Mouse (Mus musculus): ENCODE data around the gene Armc9. TPM values are rescaled to one million over a fixed set of nuclear protein-coding genes. Genes with fewer than 3 reads are reported as not detected.

Gene Armc9
- polyA plus RNA-seq, 1 experiment = 24.9 TPM

GRCm38 (mm10) chr1:86302532-86302931 lies 148.0 kb downstream of the Armc9 start, which contains the start of gene B3gnt7:
TSS of gene B3gnt7 (plus strand) at chr1:86302832.
- WGBS = 61% methylated on average over 6 of the region's 6 CpGs
- H3K27me3 ChIP-seq (ENCODE audit: control insufficient read depth, insufficient read depth, low read length) = no peaks in the 10 kb centered on the region
- no peak within 1 kb of the TSS for H3K27ac ChIP-seq (ENCODE audit: insufficient read depth, low read length)
- no peak for DNase-seq
- TF ChIP-seq CTCF (IDR thresholded peaks at IDR 0.05; ENCODE audit: borderline replicate concordance, insufficient read depth, low read depth, low read length) = no peak
- no peak for TF ChIP-seq POLR2A (IDR thresholded peaks at IDR 0.05; ENCODE audit: borderline replicate concordance, insufficient read depth, low read length)
- H3K4me3 ChIP-seq (replicated peaks; ENCODE audit: insufficient read depth, low read depth, low read length) = peak within 1 kb of the TSS; percentile 52
- 0 out of 2 replicates have a peak, but pooled peaks cover 4% of the 10 kb centered on the region for H3K4me1 ChIP-seq (ENCODE audit: control insufficient read depth, insufficient read depth, low read length)

GRCm38 (mm10) chr1:86303063-86303872 lies 148.7 kb downstream of the Armc9 start:
- WGBS = under 1% methylated on average over 65 of the region's 65 CpGs
- TF ChIP-seq CTCF (IDR thresholded peaks at IDR 0.05; ENCODE audit: borderline replicate concordance, insufficient read depth, low read depth, low read length) (no peak), POLR2A (IDR thresholded peaks at IDR 0.05; ENCODE audit: borderline replicate concordance, insufficient read depth, low read length) (no peak)
- H3K27ac ChIP-seq (ENCODE audit: insufficient read depth, low read length) = no peak overlapping the region

GRCm38 (mm10) chr1:86303873-86304250 lies 149.3 kb downstream of the Armc9 start:
- Histone ChIP-seq H3K4me3 (replicated peaks; ENCODE audit: insufficient read depth, low read depth, low read length) (peak overlapping the region; percentile 52), H3K27ac (ENCODE audit: insufficient read depth, low read length) (no peak overlapping the region), H3K4me1 (ENCODE audit: control insufficient read depth, insufficient read depth, low read length) (0 out of 2 replicates have a peak, but pooled peaks cover 4% of the 10 kb centered on the region), H3K27me3 (ENCODE audit: control insufficient read depth, insufficient read depth, low read length) (no peaks in the 10 kb centered on the region)
- DNase-seq = no peak
- no peak for TF ChIP-seq CTCF (IDR thresholded peaks at IDR 0.05; ENCODE audit: borderline replicate concordance, insufficient read depth, low read depth, low read length)
- no peak for TF ChIP-seq POLR2A (IDR thresholded peaks at IDR 0.05; ENCODE audit: borderline replicate concordance, insufficient read depth, low read length)
- 8% methylated on average over 16 of the region's 16 CpGs for WGBS

More at GRCm38 (mm10) chr1:86303063-86303872, 148.7 kb downstream of the Armc9 start:
- DNase-seq = peak; percentile 18 to 37
- Histone ChIP-seq H3K4me1 (ENCODE audit: control insufficient read depth, insufficient read depth, low read length) (0 out of 2 replicates have a peak, but pooled peaks cover 4% of the 10 kb centered on the region), H3K4me3 (replicated peaks; ENCODE audit: insufficient read depth, low read depth, low read length) (peak overlapping the region; percentile 52), H3K27me3 (ENCODE audit: control insufficient read depth, insufficient read depth, low read length) (no peaks in the 10 kb centered on the region)

GRCm38 (mm10) chr1:86306686-86307085 lies 152.1 kb downstream of the Armc9 start:
- Histone ChIP-seq H3K27ac (ENCODE audit: insufficient read depth, low read length) (no peak overlapping the region), H3K4me1 (ENCODE audit: control insufficient read depth, insufficient read depth, low read length) (0 out of 2 replicates have a peak, but pooled peaks cover 4% of the 10 kb centered on the region), H3K4me3 (replicated peaks; ENCODE audit: insufficient read depth, low read depth, low read length) (no peak overlapping the region), H3K27me3 (ENCODE audit: control insufficient read depth, insufficient read depth, low read length) (no peaks in the 10 kb centered on the region)
- no peak for TF ChIP-seq CTCF (IDR thresholded peaks at IDR 0.05; ENCODE audit: borderline replicate concordance, insufficient read depth, low read depth, low read length)
- TF ChIP-seq POLR2A (IDR thresholded peaks at IDR 0.05; ENCODE audit: borderline replicate concordance, insufficient read depth, low read length) = no peak
- DNase-seq = no peak
- WGBS = 58% methylated on average over 3 of the region's 3 CpGs

GRCm38 (mm10) chr1:86307177-86307762 lies 152.7 kb downstream of the Armc9 start:
- 82% methylated on average over 7 of the region's 7 CpGs for WGBS
- 0 out of 2 replicates have a peak, but pooled peaks cover 4% of the 10 kb centered on the region for H3K4me1 ChIP-seq (ENCODE audit: control insufficient read depth, insufficient read depth, low read length)
- no peaks in the 10 kb centered on the region for H3K27me3 ChIP-seq (ENCODE audit: control insufficient read depth, insufficient read depth, low read length)
- no peak overlapping the region for H3K4me3 ChIP-seq (replicated peaks; ENCODE audit: insufficient read depth, low read depth, low read length)
- no peak overlapping the region for H3K27ac ChIP-seq (ENCODE audit: insufficient read depth, low read length)
- no peak for DNase-seq
- TF ChIP-seq CTCF (IDR thresholded peaks at IDR 0.05; ENCODE audit: borderline replicate concordance, insufficient read depth, low read depth, low read length) (no peak), POLR2A (IDR thresholded peaks at IDR 0.05; ENCODE audit: borderline replicate concordance, insufficient read depth, low read length) (no peak)

GRCm38 (mm10) chr1:86307871-86308641 lies 153.5 kb downstream of the Armc9 start:
- 75% methylated on average over 4 of the region's 4 CpGs for WGBS
- Histone ChIP-seq H3K27me3 (ENCODE audit: control insufficient read depth, insufficient read depth, low read length) (no peaks in the 10 kb centered on the region), H3K4me3 (replicated peaks; ENCODE audit: insufficient read depth, low read depth, low read length) (no peak overlapping the region), H3K4me1 (ENCODE audit: control insufficient read depth, insufficient read depth, low read length) (0 out of 2 replicates have a peak, but pooled peaks cover 4% of the 10 kb centered on the region), H3K27ac (ENCODE audit: insufficient read depth, low read length) (no peak overlapping the region)
- no peak for TF ChIP-seq POLR2A (IDR thresholded peaks at IDR 0.05; ENCODE audit: borderline replicate concordance, insufficient read depth, low read length)
- no peak for TF ChIP-seq CTCF (IDR thresholded peaks at IDR 0.05; ENCODE audit: borderline replicate concordance, insufficient read depth, low read depth, low read length)
- DNase-seq = no peak

GRCm38 (mm10) chr1:86309270-86309833 lies 154.8 kb downstream of the Armc9 start:
- H3K4me3 ChIP-seq (replicated peaks; ENCODE audit: insufficient read depth, low read depth, low read length) = no peak overlapping the region
- DNase-seq = no peak
- TF ChIP-seq POLR2A (IDR thresholded peaks at IDR 0.05; ENCODE audit: borderline replicate concordance, insufficient read depth, low read length) (no peak), CTCF (IDR thresholded peaks at IDR 0.05; ENCODE audit: borderline replicate concordance, insufficient read depth, low read depth, low read length) (no peak)
- WGBS = 95% methylated on average over 7 of the region's 7 CpGs
- H3K27me3 ChIP-seq (ENCODE audit: control insufficient read depth, insufficient read depth, low read length) = no peaks in the 10 kb centered on the region
- H3K27ac ChIP-seq (ENCODE audit: insufficient read depth, low read length) = no peak overlapping the region
- H3K4me1 ChIP-seq (ENCODE audit: control insufficient read depth, insufficient read depth, low read length) = 0 out of 2 replicates have a peak, but pooled peaks cover 4% of the 10 kb centered on the region

All from cerebellum, adult 2 months (tissue).